Mouse (Mus musculus) layer of hippocampus, adult 9-10 months (tissue): ENCODE results near the gene Macf1.
"Not testable (repeated sequence)": the region's sequence is repeated elsewhere in the genome, so short reads cannot be mapped to it uniquely, and the experiment has no call there.

Experiments used
- DNase-seq: peaks from one replicate; pipeline ENCODE4 v3.0.0; 2022; ENCODE audit warnings: low spot score

Macf1 gene

DNA sequence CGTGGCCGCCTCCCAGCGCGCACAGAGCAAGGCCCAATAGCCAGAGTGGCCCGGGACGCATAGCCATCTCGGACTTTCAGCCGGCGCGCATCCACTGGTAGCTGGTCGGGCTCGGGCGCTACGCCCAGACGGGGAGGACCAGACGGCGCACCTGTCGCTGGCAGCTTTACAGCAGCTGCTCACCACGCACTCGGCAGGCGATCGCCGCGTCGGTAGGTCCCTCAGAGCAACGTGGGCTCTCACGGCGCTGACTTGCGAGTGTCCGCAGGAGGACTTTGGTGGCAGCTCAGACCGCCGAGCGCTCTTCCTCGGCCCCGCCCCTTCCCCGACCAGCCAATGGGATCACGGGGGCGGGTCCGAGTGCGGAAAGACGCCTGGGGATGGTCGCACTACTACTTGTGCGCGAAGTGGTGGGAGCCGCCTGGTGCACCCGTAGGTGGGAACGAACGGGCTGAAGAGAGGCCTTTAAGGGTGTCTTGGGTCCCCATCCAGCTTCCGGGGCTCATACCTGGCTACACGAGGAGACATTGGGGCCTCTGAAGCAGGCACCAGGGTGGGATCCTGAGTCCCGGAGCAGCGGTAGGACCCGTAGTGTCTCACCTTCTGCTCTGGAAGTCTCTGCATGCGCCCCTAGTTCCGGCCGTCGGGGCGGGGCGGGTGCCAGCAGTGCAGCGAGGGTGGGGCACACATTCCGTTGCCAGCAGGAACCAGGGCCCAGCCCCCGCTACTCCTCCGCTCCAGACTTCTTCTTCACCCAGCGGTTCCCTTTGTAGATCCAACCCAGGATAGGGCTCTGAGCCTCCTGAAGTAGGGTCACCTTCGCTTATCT is 341.3 kb downstream of the Macf1 start, which contains the start of gene Bmp8a:
Bmp8a (minus strand) TSS at position 611 of the 829 bp plus-strand sequence.
- no peak for DNase-seq

- DNase-seq, result no peak
Measured at GRCm38 (mm10) chr4:123342091-123342641, 342.0 kb downstream of the Macf1 start.

DNA sequence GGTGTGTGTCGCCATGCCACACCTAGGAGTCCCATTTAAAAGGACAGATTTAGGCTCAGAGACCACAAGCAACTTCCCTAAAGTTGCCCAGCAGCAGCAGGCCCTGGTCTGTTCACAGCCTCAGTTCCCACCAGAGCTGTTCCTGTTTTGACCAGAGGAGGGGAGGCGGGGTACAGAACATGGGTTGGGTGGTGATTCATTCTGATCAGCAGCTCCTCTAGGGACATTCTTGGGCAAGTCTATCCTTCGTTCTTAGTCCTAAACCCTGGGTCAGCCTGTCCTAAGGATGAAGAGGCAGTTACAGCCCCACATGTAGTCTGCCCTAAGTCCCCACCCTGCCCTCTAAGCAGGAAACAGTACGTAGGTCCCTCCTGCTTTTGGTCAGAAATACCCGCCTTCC is 343.9 kb downstream of the Macf1 start:
- DNase-seq, result no peak

DNA sequence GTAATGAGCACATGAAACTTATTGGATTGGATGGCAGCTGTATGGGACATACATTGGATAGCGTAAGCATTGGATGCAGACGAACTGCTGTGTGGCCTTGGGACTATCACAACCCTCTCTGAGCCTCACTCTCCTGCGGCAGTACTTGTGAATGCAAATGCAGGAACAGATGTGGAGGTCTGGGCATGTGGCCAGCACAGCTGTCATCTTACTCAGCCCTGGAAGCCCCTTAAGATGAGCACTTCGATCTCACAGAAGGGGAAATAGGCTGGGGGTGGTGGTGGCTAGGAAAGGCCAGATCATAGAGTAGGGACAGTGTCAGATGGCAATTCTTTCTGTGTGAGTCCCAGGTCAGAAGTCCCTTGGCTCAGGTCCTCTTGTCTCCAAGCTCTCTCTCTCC is 346.5 kb downstream of the Macf1 start:
- no peak for DNase-seq

DNA sequence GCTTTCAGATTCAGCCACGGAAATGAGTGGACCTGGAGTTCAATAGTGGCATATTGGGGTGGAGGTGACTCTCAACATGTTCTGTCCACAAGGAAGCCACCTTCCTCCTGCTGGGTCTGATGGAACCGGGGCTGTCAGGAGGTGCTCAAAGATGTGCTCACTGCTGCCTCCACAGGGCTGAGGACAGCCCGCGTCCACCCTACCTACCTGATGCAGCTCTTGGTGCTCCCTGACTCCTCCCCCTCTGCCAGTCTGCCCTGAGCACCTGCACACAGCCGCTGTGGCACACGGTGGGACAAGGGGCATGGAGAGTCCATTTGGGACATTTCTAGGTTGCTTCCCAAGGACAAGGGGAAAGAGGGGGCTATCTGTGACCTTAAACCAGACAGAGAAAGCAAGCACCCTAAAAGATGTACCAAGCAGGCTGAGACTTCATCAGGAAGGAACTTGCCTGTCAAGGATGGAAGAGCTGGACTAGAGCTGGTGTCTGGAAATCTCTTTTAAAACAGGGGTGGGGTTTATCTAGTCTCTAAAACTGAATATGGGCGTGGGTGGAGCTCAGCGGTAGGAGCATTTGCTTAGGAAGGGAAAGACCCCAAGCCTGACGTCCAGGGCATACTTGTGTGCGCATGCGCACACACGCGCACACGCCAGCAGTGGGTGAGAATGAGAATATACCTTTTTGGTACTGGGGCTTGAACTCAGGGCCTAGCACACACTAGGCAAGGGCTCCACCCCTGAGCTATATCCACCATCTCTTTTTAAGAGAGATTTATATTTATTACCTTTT is 348.2 kb downstream of the Macf1 start:
- DNase-seq, result no peak

- not testable (repeated sequence) for DNase-seq
Measured at GRCm38 (mm10) chr4:123335244-123335643, 348.9 kb downstream of the Macf1 start.

DNA sequence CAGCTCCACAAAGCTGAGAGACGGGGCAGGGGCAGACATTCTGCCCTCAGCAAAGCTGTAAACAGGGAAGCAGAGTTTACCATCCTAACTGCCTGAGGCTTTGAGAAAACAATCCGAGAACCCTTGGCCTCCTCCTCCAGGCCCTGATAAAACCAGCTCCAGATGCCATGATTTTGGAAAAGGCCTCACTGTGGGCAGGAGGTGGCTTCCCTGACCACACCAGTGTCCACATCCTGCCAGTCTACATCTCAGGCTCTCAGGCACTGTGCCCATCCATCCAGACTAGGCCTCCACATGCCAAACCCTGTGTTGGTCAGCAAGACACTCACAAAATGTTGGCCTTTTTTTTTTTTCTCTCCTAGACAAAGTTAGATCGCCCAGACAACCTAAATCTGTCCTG is 350.0 kb downstream of the Macf1 start:
- DNase-seq, result no peak

DNA sequence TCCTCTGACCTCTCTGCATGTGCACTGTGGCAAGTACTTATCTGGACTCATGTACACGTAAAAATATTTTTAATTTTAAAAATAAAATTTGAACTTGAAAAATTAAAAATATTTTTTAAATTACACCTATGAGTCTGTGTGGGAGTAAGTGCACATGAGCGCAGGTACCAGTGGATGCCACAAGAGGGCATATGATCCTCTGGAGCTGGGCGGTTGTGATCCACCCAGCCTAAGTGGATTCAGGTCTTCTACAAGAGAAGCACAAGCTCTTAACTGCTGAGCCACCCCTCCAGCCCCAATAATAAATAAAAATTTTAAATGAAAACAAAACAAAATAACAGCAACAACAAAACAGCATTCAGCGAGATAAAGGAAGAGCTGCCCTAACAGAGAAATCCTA is 351.0 kb downstream of the Macf1 start:
- DNase-seq, result no peak

DNA sequence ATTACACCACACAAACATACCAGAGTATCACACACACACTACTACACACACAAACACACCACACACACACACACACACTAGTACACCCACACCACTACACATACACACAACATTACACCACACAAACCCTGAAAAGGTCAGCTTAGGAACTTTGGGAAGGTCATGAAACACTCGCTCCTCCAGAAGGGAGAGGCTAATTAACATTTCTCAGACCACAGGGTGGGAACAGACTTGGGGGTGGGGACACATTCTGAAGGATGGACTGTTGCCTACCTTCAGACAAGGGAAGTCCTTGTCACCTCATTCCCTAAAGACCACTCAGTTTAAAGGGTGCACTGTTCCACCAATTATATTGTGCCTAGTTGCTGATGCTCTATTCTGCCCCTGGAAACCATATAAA is 352.2 kb downstream of the Macf1 start:
- not testable (repeated sequence) for DNase-seq

GRCm38 (mm10) chr4:123331326-123331725 is 352.8 kb downstream of the Macf1 start:
- no peak for DNase-seq

DNA sequence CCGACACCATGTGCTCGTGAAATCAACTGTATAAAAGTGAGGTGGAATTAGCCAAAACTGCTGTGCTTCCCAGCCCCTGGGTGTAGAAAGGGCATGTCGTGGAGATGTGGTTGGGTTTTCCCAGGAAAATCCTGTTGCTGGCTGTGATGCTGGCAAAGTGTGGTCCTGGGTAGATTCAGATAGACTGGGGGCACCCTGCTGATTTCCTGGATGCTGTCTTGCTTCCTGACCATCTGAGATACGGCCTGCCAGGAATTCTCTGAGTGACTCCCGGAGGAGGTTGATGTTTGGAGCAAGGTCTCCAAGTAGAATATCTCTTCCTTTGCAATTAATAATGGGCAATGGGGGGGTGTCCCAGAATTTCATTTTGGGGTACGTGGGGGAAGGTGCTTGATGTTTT is 355.2 kb downstream of the Macf1 start:
- DNase-seq, result no peak

- no peak for DNase-seq
Measured at GRCm38 (mm10) chr4:123327630-123328029, 356.5 kb downstream of the Macf1 start.

DNA sequence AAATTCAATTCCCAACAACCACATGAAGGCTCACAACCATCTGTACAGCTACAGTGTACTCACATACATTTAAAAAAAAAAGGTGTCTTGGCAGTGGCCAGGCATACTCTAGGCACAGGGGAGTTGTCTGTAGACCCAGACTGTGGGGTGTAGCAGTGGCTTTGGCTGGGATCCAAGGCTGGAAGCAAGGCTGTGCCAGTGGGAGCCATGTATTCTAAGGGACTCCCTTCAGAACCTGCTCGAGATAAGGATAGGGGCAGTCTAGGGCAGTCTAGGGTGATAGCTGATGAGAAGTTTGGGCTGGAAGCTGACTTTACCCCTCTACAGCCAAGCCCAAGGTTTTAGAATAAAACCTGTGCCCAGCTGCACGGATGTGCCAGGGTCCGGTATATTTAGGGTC is 358.1 kb downstream of the Macf1 start:
- DNase-seq, result no peak

GRCm38 (mm10) chr4:123323534-123323933 is 360.6 kb downstream of the Macf1 start, which contains the start of gene Oxct2a:
Gene Oxct2a (minus strand): TSS chr4:123323634.
- no peak for DNase-seq

GRCm38 (mm10) chr4:123322910-123323309 is 361.2 kb downstream of the Macf1 start:
- DNase-seq, result not testable (repeated sequence)

DNA sequence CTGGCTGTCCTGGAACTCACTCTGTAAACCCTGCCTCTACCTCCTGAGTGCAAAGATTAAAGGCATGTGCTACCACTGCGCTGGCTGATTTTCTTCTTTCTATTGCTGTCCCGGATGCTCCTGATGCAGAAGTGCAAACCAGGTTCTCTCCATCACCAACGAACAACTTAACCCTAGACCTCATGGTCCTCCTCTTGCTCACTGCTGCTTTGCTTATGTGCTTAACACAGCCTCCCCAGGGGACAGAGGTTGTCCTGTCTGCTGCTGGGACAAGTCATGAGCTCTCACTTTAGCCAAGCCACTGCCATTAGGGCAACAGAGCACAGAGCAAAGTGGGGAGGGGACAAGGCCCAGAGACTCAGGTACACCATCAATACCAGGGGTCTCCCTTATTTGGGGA is 369.7 kb downstream of the Macf1 start:
- DNase-seq, result no peak

DNA sequence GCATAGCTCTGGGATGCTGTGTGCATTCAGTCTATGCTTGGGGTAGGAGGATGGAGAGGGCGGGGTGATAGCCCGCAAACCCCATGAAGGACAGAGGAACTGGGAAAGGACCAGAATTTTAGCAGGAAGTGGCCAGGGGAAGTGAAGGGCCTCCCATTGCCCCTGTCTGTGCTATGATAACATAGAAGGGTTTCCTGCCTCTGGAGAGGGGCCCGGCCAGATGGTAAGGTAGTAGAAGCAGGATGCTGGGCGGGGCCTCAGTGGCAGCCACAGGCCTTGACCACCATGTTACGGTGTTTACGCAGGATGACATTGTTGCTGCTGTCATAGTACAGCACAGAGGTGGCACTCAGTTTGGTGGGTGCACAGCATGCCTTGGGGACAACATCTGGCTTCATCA is 371.1 kb downstream of the Macf1 start:
- DNase-seq, result no peak

GRCm38 (mm10) chr4:123311845-123312244 is 372.3 kb downstream of the Macf1 start:
- no peak for DNase-seq

GRCm38 (mm10) chr4:123308292-123308691 is 375.9 kb downstream of the Macf1 start:
- DNase-seq, result no peak

GRCm38 (mm10) chr4:123306999-123307398 is 377.2 kb downstream of the Macf1 start:
- no peak for DNase-seq

DNA sequence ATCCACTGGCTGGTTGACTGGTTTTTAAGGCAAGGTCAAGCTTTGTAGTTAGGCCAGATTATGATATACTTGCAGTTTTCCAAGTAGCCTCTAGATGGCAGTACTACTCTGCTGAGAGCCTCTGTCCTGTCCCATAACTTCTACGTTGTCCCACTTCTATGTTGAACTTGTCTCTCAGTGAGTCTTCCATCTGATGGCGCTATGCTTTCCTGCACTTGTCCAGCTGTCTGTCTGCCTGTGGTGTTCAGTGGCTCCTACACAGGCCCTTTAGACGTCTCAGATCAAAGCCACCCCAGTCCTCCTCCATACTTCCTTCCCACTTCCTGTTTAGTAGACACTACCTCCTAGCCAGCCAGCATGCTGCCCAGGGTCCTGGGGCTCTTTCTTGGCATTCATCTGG is 378.4 kb downstream of the Macf1 start:
- DNase-seq, result peak; percentile 38
